Mouse (Mus musculus): Measurements from ENCODE around the gene Ppp1r13l.

GRCm38 (mm10) chr7:19319458-19319857 is 40.1 kb upstream of the Ppp1r13l start:
- TF ChIP-seq CTCF (IDR thresholded peaks at IDR 0.05; ENCODE audit: low read depth, low read length) (no peak), POLR2A (IDR thresholded peaks at IDR 0.05; ENCODE audit: extremely low read depth, insufficient read depth, low read length) (no peak)
